Mouse (Mus musculus): ENCODE measurements around the gene Hmgn1.

DNA sequence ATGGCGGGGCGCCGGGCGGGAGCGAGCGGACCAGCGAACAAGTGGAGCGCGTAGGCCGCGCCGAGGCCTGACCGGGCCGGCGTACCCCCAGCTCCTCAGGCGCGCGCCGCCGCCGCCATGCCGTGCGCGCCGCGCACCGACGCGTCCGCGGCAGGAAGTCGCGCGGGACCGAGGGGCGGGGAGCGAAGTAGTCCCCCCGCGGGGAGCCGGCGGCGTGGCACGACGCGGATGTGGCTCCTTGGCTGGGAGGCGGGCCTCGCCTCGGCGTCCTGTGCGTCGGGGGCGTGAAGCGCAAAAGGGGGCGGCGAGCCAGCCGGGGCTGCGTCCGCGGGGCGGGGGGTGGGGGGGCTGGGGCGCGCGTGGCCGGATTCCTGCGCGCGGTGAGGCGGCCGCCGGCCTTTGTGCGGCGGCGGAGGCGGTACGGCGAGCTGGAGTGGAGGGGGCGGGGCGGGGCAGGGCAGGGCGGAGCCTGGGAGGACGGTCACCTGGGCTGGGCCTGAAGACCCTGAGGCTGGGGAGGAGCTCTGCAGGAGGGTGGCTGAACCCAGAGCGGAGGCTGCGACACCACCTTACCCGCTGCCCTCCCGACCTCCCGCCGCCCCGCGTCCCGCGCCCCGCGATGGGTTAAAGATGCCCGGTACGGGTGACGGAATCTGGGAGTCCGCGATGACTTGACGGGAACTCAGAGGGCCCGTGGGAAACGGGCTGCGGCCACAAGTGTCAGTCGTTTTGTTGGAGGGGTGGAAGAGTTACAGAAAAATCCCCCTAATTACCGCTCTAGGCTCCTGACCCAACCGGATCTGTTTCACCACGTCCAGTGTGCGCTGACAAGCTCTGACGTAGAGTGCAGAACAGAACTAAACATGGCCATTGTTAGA, 45.0 kb downstream of the Hmgn1 start, which contains the start of gene Brwd1:
- TF ChIP-seq EP300 (IDR thresholded peaks at IDR 0.05; ENCODE audit: low read depth) (no peak), CTCF (IDR thresholded peaks at IDR 0.05; ENCODE audit: low read depth) (no peak)

Data from liver, postnatal 0 days (tissue).